8 mouse cellular contexts compared by ENCODE assay signal in genomic region chr19:42753141-42753917, GRCm38 (mm10). TPM values are rescaled to one million over a fixed set of nuclear protein-coding genes. Genes with fewer than 3 reads are reported as not detected.
DNase-seq lines count a peak whose midpoint lies in the region; ATAC-seq and TF ChIP-seq lines count a peak whose summit lies in the region.

No protein-coding gene starts in this region.

- 4% methylated on average over 11 of the region's 11 CpGs for WGBS in heart, embryonic 16.5 days
- WGBS in lung, embryonic 14.5 days: 11% methylated on average over 11 of the region's 11 CpGs
- 24% methylated on average over 11 of the region's 11 CpGs for WGBS in neural tube, embryonic 14.5 days

- peak; percentile 54 for ATAC-seq in heart, embryonic 16.5 days (replicated peaks; ENCODE audit: extremely low read depth, insufficient read depth, low FRiP score)
- peak; percentile 59 for ATAC-seq in lung, embryonic 14.5 days (ENCODE audit: insufficient read depth)
- peak; percentile 38; the same call in 1 of the 2 replicates for ATAC-seq in neural tube, embryonic 14.5 days (ENCODE audit: low read depth)

- peak overlapping the region; percentile 42 for H3K4me3 ChIP-seq in layer of hippocampus, adult 2 months
- H3K4me3 ChIP-seq in heart, embryonic 16.5 days (ENCODE audit: low read length): peak overlapping the region; percentile 57
- peak overlapping the region; percentile 42 for H3K4me3 ChIP-seq in lung, embryonic 14.5 days (ENCODE audit: low read depth, low read length)
- H3K4me3 ChIP-seq in neural tube, embryonic 14.5 days (ENCODE audit: low read depth, low read length): no peak overlapping the region

- H3K27ac ChIP-seq in layer of hippocampus, adult 2 months: peak overlapping the region; percentile 68; the same call in 1 of the 2 replicates
- peak overlapping the region; percentile 96 for H3K27ac ChIP-seq in heart, embryonic 16.5 days (ENCODE audit: low read length)
- H3K27ac ChIP-seq in lung, embryonic 14.5 days (ENCODE audit: low read depth): peak overlapping the region; percentile 97
- H3K27ac ChIP-seq in neural tube, embryonic 14.5 days (ENCODE audit: low read depth, low read length): no peak overlapping the region

- no peak for TF ChIP-seq CTCF in layer of hippocampus, adult 2 months (conservative IDR thresholded peaks at IDR 0.05)
- TF ChIP-seq CTCF in lung, embryonic 14.5 days (IDR thresholded peaks at IDR 0.05; ENCODE audit: low read depth): no peak

- H3K9me3 ChIP-seq in heart, embryonic 16.5 days (replicated peaks; ENCODE audit: control insufficient read depth, low read length): no peaks in the 10 kb centered on the region
- no peaks in the 10 kb centered on the region for H3K9me3 ChIP-seq in lung, embryonic 14.5 days (ENCODE audit: low read depth, low read length)
- no peaks in the 10 kb centered on the region for H3K9me3 ChIP-seq in neural tube, embryonic 14.5 days (ENCODE audit: control insufficient read depth, low read length)

- H3K4me1 ChIP-seq in heart, embryonic 16.5 days (ENCODE audit: control insufficient read depth, insufficient read depth, low read length): peaks cover 36% of the 10 kb centered on the region
- H3K4me1 ChIP-seq in lung, embryonic 14.5 days (ENCODE audit: insufficient read depth): peaks cover 21% of the 10 kb centered on the region
- peaks cover 4% of the 10 kb centered on the region; the same call in 1 of the 2 replicates for H3K4me1 ChIP-seq in neural tube, embryonic 14.5 days (ENCODE audit: control insufficient read depth, insufficient read depth, low read length)

- peak overlapping the region; percentile 84 for H3K4me2 ChIP-seq in heart, embryonic 16.5 days (ENCODE audit: low read depth, low read length)
- peak overlapping the region; percentile 86 for H3K4me2 ChIP-seq in lung, embryonic 14.5 days
- peak overlapping the region; percentile 39 for H3K4me2 ChIP-seq in neural tube, embryonic 14.5 days (ENCODE audit: low read depth, low read length)

- no peaks in the 10 kb centered on the region for H3K27me3 ChIP-seq in heart, embryonic 16.5 days (ENCODE audit: control insufficient read depth, insufficient read depth, low read length)
- no peaks in the 10 kb centered on the region for H3K27me3 ChIP-seq in lung, embryonic 14.5 days (ENCODE audit: insufficient read depth, low read length)
- H3K27me3 ChIP-seq in neural tube, embryonic 14.5 days (ENCODE audit: control insufficient read depth, insufficient read depth, low read length): no peaks in the 10 kb centered on the region

- no peak for DNase-seq in layer of hippocampus, adult 2 months (ENCODE audit: low spot score in 2 of 2)
- no peak for DNase-seq in layer of hippocampus, postnatal 36 days
- peak; percentile 59 for DNase-seq in fibroblast of lung, adult 2 months (ENCODE audit: low read depth)
- DNase-seq in kidney, postnatal 14 days: peak; percentile 92
- DNase-seq in lung, embryonic 14.5 days: peak; percentile 95
- no peak for DNase-seq in thymus, postnatal 14 days

- no peaks in the 10 kb centered on the region for H3K36me3 ChIP-seq in heart, embryonic 16.5 days (ENCODE audit: control insufficient read depth, insufficient read depth)
- no peaks in the 10 kb centered on the region for H3K36me3 ChIP-seq in lung, embryonic 14.5 days (ENCODE audit: insufficient read depth)
- H3K36me3 ChIP-seq in neural tube, embryonic 14.5 days (ENCODE audit: control insufficient read depth, insufficient read depth, low read length): no peaks in the 10 kb centered on the region

- peak overlapping the region; percentile 83 for H3K9ac ChIP-seq in heart, embryonic 16.5 days (ENCODE audit: low read length)
- H3K9ac ChIP-seq in lung, embryonic 14.5 days: peak overlapping the region; percentile 78
- no peak overlapping the region for H3K9ac ChIP-seq in neural tube, embryonic 14.5 days (replicated peaks; ENCODE audit: low read depth, low read length)

RNA-seq across cellular contexts. Expression of gene Pyroxd2, which starts 0.8 kb away (rescaled TPM):
- 1 to 10 TPM; 2.7 to 3.2 TPM for total RNA-seq in layer of hippocampus, adult 2 months (2021)
- 1 to 10 TPM; 2.6 to 3.0 TPM for total RNA-seq in layer of hippocampus, postnatal 36 days (2021)
- polyA plus RNA-seq in heart, embryonic 16.5 days (2015; fragmentation: Nextera tagmentation; extraction: Ambion mirVana): 5.5 TPM in 2 replicates
- 4.2 and 5.0 TPM in 2 replicates for polyA plus RNA-seq in lung, embryonic 14.5 days (2014; fragmentation: Nextera tagmentation; extraction: Ambion mirVana)
- polyA plus RNA-seq in neural tube, embryonic 14.5 days (2014; fragmentation: Nextera tagmentation; extraction: Ambion mirVana): 1.5 and 1.6 TPM in 2 replicates

RNA-seq across cellular contexts. Expression of gene Hps1, which starts 26.4 kb away (rescaled TPM):
- 10 to 100 TPM; 14.4 to 15.8 TPM for total RNA-seq in layer of hippocampus, adult 2 months (2021)
- 10 to 100 TPM; 11.4 to 12.2 TPM for total RNA-seq in layer of hippocampus, postnatal 36 days (2021)
- polyA plus RNA-seq in heart, embryonic 16.5 days (2015; fragmentation: Nextera tagmentation; extraction: Ambion mirVana): 6.7 and 6.8 TPM in 2 replicates
- polyA plus RNA-seq in lung, embryonic 14.5 days (2014; fragmentation: Nextera tagmentation; extraction: Ambion mirVana): 13.7 and 14.8 TPM in 2 replicates
- polyA plus RNA-seq in neural tube, embryonic 14.5 days (2014; fragmentation: Nextera tagmentation; extraction: Ambion mirVana): 10.3 and 10.7 TPM in 2 replicates

Comparison
In these comparisons a context has a peak if more than half of its experiments do, and no peak if none do; other contexts are left out.
1. DNase-seq: peak in fibroblast of lung, adult 2 months (single experiment), kidney, postnatal 14 days (single experiment) and lung, embryonic 14.5 days (single experiment); none in layer of hippocampus, adult 2 months (0 of 2), layer of hippocampus, postnatal 36 days (0 of 2) and thymus, postnatal 14 days (single experiment).
2. Peak in every context shown above with its lines, with median percentiles within 50 percentile points of each other: ATAC-seq and H3K4me2 ChIP-seq.